Mouse (Mus musculus): Measurements from ENCODE around the gene Rassf7.

Gene Rassf7

DNA sequence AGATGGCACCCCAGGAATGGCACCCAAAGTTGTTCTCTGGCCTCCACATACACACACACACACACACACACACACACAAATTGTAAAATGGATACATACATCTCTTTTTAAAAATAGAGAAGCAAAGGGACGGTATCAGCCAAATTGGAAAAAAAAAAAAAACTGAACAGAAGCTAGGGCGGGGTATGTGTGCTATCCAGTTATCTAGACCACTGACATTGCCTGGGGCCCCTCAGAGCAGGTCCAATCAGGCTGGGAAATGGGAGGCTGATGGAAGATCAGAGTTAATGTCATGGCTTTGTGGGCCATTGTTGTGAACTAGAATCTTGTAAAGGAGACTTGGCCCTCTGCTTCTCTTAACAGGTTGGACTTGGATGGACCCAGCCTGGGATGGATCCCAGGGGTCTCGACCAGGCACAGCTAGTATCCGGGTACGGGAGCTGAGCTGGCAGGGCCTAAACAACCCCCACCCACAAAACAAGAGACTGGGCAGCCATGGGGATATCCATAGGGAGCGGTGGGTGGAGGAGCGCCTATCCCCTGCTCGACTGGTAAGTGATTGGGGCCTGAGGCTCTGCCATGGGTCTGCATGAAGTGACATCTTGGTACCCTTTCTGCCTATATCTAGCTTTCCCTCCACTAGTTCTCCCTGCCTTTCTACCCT lies 18.9 kb upstream of the Rassf7 start:
- no peak for DNase-seq (ENCODE audit: low spot score)

DNA sequence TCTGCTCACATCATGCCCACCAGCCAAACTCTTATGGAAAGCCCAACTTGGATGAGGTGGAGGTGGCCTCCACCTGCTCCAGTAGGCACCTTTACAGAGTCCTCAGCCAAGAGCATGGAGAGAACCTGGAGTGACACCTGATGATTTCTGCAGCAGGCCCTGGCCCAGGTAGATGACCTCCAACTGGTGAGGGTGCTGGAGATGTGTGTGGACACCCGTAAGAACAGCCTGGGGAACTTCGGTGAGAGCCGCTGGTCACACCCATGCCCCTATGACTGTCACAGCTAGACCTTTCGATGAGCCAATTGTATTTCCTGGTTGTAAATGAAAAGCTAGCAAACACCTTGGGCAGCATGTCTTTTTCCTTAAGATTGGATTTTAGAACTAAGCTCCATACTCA lies 17.5 kb upstream of the Rassf7 start:
- no peak for DNase-seq (ENCODE audit: low spot score)

DNA sequence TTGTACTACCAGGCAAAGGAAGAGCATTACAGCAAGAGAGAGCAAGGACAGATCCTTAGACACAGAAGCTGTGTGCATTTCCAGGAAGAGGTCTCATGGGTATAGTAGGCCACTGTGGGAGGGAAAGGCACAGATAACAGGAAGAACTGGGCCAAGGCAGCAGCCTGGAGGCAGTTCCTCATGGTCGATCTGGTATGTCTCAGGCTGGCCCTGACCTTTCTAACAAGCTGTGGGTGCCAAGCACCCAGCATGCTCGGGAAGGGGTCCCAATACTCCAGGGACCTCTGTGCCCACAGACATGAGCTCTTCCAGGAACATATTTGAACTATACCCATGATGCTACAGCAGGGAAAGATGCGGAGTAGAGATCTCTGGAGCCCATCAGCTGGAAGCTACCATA lies 11.1 kb upstream of the Rassf7 start:
- DNase-seq (ENCODE audit: low spot score): no peak

DNA sequence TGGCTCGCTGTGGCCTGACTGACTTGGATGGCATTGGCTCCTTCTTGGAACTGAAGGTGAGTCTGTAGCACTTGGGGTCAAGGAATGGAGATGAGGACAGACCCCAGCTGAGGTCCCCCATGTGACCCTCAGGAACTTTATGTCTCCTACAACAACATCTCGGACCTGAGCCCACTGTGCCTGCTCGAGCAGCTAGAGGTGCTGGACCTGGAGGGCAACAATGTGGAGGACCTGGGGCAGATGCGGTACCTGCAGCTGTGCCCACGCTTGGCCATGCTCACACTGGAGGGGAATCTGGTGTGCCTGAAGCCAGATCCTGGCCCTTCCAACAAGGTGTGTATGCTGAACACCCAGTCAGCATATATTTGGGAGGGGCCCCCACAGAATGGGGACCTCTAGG lies 10.2 kb upstream of the Rassf7 start:
- DNase-seq (ENCODE audit: low spot score): no peak

DNA sequence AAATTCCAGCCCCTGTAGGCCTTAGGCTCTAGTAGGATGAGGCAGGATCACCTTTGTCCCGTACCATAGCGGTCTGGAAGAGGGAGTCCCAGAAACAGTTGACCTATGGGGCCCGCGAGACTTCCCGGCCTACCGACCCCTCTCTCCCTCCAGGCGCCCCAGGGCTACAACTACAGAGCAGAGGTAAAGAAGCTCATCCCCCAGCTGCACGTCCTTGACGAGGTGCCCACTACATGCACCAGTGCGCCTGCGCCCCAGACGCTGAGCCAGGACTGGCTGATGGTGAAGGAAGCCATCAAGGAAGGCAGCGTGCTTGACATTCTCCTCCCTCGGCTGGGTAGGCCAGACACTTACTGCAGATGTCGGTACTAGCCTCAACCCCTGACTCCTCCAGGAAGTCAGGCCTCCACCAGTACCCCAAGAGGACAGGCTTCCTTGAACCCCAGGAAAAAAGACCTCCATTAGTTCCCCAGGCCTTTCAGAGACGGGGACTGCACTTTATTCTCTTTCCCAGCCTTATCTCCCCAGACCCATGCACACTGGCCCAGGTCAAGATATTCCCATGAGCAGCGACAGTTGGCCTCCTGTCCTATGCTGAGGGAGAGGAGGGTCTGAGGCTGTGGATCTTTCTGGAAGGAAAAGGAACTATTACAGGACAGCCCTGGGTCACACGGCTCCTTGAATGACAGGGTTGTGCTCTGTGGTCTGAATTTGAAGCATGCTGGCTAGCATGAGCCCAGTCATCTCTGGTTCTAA lies 9.3 kb upstream of the Rassf7 start:
- DNase-seq (ENCODE audit: low spot score): no peak

DNA sequence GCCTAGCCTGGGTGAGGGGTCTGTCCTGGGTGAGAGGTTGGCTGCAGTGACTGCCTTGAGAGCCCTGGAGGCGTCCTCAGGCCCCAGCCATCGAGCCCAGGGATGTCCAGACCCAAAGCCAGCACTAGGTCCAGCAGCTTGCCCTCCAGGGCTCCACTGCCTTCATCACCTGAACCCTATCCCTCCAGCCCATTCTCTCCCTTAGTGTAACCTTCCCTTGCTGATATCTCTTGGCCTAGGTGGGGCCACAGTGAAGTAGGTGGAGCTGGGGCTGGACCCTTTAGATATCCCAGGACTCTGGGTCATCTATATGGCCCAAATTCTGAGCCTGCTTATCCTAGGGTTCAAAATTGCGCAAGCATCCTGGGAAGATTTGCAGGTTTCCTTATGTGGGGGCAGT lies 6.1 kb upstream of the Rassf7 start:
- no peak for DNase-seq (ENCODE audit: low spot score)

DNA sequence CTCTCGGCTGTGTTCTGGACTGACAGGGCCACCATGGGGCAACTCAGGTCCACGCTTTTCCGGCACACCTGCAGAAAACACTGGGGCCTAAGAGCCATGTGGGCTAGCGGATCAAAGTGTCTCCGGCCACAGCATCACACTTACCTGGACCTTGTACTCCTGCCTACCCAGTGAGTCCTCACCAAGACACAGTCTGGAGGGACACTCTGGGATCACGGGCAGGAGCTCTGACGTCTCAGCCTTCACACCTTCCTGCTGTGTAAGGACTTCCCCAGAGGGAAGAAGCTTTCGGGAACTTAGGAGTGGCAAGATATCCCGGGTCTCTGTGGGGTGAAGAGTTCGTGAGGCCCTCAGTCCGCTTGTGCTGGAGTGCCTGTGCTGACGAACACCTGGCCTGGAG lies 5.5 kb upstream of the Rassf7 start:
- DNase-seq (ENCODE audit: low spot score): no peak

DNA sequence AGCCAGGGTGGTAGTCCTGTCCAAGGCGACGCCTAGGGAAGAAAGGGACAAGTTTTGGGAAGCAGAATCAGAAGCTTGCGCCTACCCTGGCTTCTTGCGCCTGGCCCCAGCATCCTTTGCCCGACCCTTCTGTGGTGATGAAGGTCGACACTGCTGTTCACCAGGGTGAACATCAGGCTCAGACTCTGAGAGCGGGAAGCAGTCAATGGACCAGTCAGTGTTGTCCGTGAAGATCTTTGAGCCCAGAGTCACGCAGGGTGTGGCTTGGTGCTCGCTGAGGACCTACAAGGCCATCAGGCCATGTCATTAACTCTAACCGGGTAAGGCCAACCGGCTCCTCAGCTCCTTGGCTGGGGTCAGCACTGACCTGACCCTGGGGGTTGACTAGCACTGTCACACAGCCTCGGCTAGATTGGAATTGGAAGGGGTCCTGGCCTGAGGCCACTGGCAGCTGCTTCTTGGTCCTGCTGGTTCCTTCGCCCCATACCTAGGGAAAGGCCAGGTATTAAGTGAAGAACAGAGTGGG lies 5.0 kb upstream of the Rassf7 start:
- DNase-seq (ENCODE audit: low spot score): no peak

DNA sequence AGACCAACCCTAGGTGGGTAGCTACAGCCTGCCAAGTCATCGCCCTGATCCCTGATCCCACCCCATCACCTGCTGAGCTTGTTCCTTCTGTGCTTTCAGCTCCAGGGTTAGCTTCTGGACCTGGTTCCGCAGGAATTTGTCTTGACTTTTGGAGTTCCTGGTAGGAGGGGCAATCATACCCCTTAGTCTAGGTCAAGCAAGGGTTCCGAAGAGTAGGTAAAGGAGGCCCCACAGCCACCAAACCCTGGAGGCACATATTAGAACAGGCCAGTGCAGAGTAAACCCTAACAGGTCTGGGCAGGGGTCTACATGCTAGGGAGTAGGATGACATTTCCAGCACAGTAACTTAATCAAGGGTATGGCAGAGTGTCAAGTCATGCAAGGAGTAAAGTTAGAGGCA lies 2.5 kb upstream of the Rassf7 start:
- DNase-seq (ENCODE audit: low spot score): no peak

DNA sequence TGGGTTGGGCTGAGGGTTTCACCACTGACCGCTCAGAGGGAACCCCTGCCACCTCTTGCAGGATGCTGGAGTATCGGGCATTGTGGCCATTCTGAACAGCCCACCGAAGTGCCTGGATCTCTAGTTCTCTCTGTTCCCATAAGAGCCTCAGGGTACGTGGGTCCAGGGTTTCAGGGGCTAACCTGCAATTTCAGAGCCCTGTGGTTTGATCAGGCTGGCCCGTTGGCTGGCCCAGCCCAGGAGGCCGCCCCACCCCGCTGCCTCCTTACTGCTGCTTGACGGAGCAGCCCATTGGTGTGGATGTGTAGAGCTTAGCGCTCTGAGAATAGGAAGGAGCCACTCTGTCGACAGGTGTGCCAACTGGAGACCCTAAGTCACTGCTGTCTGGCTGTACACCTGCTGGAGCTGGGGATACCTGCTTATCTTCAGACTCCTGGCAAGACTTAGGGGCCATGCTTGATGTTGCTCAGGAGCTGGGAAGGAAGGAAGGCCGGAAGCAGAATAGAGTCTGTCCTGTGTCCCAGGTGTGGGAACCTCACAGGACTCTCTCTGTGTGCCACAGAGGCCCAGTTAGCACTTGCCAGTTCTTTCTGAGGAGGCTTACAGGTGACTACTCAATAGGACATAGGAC lies 1.9 kb upstream of the Rassf7 start, which contains the start of gene Lmntd2:
Gene Lmntd2, minus strand, starts transcription at position 476 of the 631 bp plus-strand sequence.
- DNase-seq (ENCODE audit: low spot score): no peak

DNA sequence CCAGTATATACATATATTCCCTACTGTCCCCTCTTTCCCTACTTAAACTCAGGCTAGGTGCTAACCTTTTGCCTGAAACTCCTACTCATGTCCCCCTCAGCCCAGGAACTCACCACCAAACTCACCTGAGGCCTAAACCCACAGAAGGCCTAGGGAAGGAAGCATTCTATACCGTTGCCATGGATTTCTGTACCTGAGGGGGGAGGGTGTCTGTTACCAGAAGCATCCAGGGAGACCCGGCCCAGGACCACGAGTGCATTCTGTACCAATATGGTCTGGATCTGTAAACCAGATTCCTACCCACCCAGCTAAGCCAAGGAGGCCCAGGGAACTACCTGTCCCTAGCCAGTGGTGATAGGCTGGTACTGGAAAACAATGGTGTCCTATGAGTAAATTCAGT lies 1.4 kb upstream of the Rassf7 start:
- no peak for DNase-seq (ENCODE audit: low spot score)

DNA sequence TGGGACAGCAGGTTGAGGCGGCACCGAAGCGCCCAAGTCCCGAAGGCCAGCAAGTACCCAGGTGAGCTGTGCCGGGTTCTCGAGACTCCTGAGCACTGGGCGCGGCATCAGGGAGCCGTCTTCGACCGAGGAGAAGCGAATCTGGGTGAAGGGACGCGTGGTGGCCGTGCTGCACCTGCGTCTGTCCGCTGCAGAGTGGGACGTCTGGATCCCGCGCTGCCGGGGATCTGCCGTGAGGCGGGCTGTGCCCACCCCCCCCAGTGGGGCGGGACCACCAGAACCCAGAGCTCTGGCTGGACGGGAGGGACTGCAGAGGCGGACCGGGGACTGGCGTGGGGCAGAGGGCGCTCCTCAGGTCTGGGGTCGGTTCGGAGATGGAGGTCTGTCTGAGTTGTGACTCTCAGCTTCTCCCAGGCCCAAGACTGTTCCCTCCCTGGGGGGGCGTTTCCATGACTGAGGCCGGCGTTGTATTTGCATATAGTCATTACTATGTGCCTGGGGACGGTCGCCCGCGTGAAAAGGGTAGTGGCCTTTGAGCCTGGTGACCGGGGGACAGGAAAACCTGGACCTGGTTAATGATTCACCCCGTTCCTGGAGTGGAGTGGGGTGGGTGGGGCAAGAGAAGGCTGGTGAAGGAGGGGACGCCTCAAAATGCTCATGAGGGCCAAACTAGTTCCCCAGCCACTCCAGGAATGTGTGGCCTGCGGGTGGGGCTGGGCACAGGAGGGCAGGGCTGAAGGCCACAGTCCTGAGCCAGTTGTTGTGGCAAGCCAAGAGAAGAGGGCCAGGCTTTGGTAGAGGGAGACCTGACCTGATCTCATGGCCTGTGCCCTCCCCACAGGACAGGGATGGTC lies 447 bp downstream of the Rassf7 start:
- no peak for DNase-seq (ENCODE audit: low spot score)

DNA sequence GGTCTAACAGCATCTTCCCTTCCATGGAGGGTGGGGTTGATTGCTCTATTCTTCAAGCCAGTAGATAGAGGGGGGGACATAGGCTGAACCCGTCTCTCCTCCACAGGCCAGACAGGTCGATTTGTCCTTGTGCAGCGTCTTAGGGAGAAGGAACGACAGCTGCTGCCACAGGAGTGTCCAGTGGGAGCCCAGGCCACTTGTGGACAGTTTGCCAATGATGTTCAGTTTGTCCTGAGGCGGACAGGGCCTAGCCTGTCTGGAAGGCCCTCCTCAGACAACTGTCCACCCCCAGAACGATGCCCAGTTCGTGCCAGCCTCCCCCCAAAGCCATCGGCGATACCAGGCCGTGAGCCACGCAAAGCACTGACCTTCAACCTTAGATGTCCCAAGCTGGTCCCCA lies 1.2 kb downstream of the Rassf7 start:
- no peak for DNase-seq (ENCODE audit: low spot score)

DNA sequence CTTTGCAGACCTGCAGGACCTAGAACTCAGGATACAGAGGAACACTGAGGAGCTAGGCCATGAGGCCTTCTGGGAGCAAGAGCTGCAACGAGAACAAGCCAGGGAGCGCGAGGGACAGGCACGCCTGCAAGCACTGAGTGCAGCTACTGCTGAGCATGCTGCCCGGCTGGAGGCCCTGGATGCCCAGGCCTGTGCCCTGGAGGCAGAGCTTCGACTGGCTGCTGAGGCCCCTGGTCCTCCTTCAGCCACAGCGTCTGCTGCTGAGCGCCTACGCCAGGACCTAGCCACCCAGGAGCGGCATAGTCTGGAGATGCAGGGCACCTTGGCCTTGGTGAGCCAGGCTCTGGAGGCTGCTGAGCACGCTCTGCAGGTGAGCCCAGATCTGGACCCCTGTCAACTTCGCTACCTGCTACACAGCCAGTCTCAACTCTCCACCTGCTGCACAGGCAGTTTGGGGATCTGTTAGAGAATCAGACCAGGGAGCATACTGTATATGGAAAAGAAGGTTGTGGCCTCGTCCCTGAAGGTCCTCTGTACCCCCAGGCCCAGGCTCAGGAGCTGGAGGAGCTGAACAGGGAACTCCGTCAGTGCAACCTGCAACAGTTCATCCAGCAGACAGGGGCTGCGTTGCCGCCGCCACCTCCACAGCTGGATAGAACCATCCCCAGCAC lies 1.8 kb downstream of the Rassf7 start:
- no peak for DNase-seq (ENCODE audit: low spot score)

DNA sequence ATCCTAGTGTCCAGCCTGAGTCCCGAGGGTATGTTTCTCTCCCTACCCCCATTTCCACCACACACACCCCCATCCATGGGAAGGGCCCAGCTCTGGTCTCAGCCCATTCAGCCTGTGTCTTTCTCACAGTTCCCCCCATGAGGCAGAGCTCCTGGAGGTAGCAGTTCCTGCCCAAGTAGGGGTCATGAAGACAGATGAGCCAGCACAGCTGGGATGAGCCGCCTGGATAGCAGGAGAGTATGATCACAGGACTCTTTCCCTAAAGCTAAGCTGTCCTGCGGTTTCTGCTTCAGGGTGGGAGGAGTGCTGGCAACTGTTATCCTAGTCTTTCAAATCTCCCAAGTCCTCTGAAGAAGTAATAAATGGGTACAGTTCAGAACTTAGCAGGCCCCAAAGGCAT lies 2.5 kb downstream of the Rassf7 start:
- no peak for DNase-seq (ENCODE audit: low spot score)

DNA sequence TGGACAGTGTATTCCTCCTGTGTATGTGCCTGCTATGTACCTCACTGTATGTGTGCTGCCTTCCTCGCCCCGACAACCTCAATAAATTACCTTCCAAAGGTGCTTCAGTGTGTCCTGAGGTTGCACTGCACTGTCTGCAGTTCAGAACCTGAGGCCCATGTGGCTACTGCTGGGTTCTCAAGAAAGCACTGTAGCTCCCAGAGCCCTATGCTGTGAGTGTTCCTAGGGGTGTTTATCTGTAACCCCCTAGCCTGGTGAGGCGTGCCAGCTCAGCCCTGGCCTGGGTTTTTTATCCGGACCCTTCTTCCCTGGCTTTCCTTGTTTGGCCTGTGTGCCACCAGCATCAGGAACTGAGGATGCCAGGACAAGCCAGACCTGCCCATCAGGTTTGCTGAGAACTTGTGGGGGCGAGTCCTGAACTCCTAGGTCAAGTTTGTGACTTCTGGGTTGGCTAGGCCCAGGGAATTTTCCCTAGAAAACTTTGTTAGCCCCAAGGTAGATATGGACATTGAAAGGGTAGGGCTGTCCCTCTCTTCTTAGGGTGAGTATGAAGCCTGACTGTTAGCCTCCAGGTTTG lies 3.0 kb downstream of the Rassf7 start:
- no peak for DNase-seq (ENCODE audit: low spot score)

DNA sequence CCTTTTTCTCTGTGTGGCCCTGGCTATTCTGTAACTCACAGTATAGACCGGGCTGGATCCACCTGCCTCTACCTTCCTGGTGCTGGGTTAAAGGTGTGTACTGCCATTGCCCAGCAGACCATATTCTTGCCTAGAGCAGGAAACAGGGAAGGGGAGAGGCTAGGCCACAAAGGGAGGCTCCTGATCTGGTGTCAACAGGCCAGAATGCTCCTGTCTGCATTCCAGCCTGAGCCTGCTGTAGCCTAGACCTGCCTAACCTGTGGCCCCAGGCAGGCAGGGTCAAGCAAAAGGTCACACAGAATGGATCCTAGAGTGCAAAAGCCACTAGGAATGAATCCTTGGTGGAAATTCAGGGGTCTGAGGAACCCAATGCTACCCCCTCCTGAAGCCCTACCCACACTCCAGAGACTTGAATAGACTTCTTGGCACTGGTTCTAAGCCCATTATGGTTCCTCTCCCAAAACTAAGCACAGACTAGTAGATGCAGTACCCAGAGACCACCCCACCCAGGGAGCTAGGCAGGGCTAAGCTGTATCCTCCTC lies 4.0 kb downstream of the Rassf7 start:
- DNase-seq (ENCODE audit: low spot score): no peak

DNA sequence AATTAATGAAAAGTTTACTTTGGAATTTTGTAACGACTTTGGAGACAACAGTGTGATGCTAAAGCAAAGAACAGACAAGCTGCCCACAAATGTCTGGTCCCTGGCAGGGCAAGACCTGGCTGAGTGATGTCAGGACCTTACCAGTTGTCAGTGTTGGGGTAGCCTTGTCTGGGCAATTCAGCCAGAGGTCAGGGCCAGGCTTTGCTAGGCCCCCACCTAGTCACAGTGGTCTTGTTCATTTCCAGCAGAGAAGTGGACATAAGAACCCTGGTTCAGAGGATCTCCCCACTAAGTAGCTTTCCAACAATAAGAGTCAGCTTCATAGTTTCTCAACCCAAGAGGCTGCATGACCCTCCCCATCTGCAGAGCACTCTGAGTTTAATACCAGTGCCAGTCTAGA lies 4.7 kb downstream of the Rassf7 start:
- DNase-seq (ENCODE audit: low spot score): no peak

DNA sequence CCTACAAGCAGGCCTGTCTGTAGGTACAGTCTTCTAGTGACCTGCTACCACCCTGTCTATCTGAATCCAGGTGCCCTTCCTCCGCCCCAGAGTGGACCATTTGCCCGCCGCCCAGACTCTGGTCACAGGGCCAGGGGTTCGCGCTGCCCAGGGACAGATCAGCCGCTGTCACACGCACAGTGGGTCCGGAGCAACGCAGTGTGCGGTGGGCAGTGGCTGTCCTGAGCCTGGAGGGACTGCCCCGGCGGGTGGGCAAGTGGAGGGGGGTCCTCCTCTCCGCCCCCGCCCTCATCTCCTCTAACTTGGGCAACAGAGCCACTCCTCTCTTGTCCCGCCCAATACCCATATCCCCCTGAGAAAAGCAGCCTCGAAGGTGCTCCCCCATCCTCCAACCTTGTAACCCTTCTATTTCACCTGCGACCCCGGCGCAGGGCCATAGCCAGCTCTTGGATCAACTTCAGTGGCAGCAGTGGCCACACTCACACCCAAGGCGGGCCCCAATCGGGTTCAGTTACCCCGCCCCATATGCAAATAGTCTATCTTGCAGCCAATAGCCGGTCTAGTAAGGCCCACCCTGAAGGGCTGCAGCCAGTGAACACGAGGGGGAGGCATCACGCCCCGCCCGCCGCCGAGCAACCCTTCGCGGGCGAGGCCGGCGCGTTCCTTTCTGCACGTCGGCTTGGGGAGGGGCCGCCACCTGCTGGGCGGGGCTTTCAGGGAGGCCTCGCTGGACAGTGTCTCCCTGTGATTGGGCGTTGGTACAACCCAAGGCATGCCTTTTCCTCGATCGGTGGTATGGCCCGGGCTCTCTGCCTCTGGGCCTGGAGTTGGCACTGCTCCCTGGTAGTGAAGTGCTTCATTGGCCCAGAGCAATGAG lies 5.8 kb downstream of the Rassf7 start:
- DNase-seq (ENCODE audit: low spot score): peak; percentile 99

DNA sequence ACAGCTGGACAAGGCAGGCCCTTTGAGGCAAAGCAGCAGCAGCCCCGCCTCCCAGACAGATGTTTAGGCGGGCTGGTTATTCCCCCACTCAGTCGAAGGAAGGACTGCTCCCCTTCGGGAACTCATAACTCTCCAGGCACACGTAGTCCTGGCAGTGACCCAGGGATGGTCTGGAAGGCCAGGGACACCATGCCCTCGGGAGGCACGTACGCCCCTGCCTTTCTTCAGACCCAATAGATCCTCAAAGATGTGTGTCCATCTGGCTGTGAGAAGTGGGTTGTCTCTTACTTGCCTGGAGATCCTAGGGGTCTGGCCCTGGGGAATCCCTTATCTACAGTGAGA lies 6.4 kb downstream of the Rassf7 start:
- no peak for DNase-seq (ENCODE audit: low spot score)
